Mouse (Mus musculus) E14TG2a.4 (cell line): ENCODE results near the gene Gm17018.

Experiments used
- CTCF ChIP-seq: conservative IDR thresholded peaks from 2 replicates; pipeline ENCODE4 v1.5.1; 2014; ENCODE audit warnings: low read length
- NANOG ChIP-seq: IDR thresholded peaks from 2 replicates; pipeline ENCODE4 v1.6.1; 2014; ENCODE audit warnings: borderline replicate concordance, low read length, mixed read lengths

DNA sequence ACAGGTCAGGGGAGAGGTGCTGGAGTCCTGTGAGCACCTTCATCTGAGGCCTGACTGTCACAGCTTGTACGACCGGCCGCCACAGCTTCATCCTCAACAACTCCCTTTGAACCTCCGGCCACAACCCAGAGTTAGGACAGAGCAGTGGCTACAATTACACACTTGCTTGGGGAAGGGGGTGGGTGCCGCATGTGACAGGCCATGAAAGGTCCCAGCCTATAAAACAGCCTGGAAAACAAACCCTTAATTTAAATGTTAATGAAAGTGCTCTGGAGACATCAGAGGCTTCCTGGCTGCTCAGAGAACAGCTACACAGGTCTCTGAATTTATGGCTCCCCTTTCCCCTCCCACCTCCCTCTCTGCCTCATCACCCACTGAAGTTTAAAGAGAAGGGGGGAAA, 61.7 kb downstream of the Gm17018 start:
- no peak for TF ChIP-seq CTCF
- TF ChIP-seq NANOG: 0 out of 2 replicates have a peak, but pooled peaks have one; percentile 7
